Mouse (Mus musculus): ENCODE data around the gene Zfyve16. TPM values are rescaled to one million over a fixed set of nuclear protein-coding genes. Genes with fewer than 3 reads are reported as not detected.

Zfyve16 gene
- total and polyA plus RNA-seq, 3 experiments: 4.1 to 4.5 TPM; not detected in 1

GRCm38 (mm10) chr13:92469381-92469780, 61.3 kb downstream of the Zfyve16 start:
- H3K27me3 ChIP-seq (ENCODE audit: control insufficient read depth in 1 of 2, insufficient read depth in 2 of 2, low read length in 2 of 2): no peaks in the 10 kb centered on the region
- H3K27ac ChIP-seq (ENCODE audit: control insufficient read depth, low read depth, low read length): no peak overlapping the region
- no peaks in the 10 kb centered on the region for H3K9me3 ChIP-seq (replicated peaks; ENCODE audit: insufficient read depth, low read length)
- DNase-seq (ENCODE audit: low read depth, low spot score): no peak
- no peak overlapping the region for H3K4me3 ChIP-seq (ENCODE audit: control insufficient read depth in 1 of 2, insufficient read depth in 1 of 2, low read depth in 2 of 2, low read length in 2 of 2)
- H3K4me1 ChIP-seq (ENCODE audit: control insufficient read depth in 1 of 2, insufficient read depth in 2 of 2, low read length in 2 of 2): no peaks in the 10 kb centered on the region
- no peak for TF ChIP-seq POLR2AphosphoS2 (IDR thresholded peaks at IDR 0.05; ENCODE audit: low read length)
- no peak for TF ChIP-seq NRF1 (IDR thresholded peaks at IDR 0.05; ENCODE audit: insufficient read depth, low read depth, low read length, poor library complexity, severe bottlenecking)
- TF ChIP-seq GATA1 (IDR thresholded peaks at IDR 0.05; ENCODE audit: low read depth, low read length): no peak
- no peak for TF ChIP-seq POLR2A (IDR thresholded peaks at IDR 0.05; ENCODE audit: control insufficient read depth in 1 of 2, insufficient read depth in 1 of 2, low read depth in 1 of 2, low read length in 2 of 2, poor library complexity in 1 of 2)
- TF ChIP-seq ELF1 (IDR thresholded peaks at IDR 0.05; ENCODE audit: low read depth, low read length): no peak
- no peak for TF ChIP-seq SIN3A (IDR thresholded peaks at IDR 0.05; ENCODE audit: low read length)
- TF ChIP-seq KAT2A (conservative IDR thresholded peaks at IDR 0.05; ENCODE audit: low read depth, low read length): no peak
- no peak for TF ChIP-seq CHD1 (IDR thresholded peaks at IDR 0.05; ENCODE audit: low read depth, low read length)
- no peak for TF ChIP-seq TBP (IDR thresholded peaks at IDR 0.05; ENCODE audit: low read depth, low read length)
- H3K36me3 ChIP-seq (ENCODE audit: control insufficient read depth in 1 of 2, insufficient read depth in 2 of 2, low read length in 2 of 2): no peaks in the 10 kb centered on the region
- H3K9ac ChIP-seq (ENCODE audit: control insufficient read depth, low read depth, low read length, poor library complexity, severe bottlenecking): no peak overlapping the region
- no peaks in the 10 kb centered on the region for H3K79me2 ChIP-seq (ENCODE audit: control insufficient read depth, insufficient read depth, low read length, poor library complexity)

- TF ChIP-seq ZKSCAN1 (IDR thresholded peaks at IDR 0.05; ENCODE audit: low read depth, low read length) (no peak), GATA1 (IDR thresholded peaks at IDR 0.05; ENCODE audit: low read depth, low read length) (no peak), MEF2A (IDR thresholded peaks at IDR 0.05; ENCODE audit: extremely low read depth, insufficient replicate concordance, low read depth, low read length, poor library complexity, severe bottlenecking) (no peak), MAX (IDR thresholded peaks at IDR 0.05; ENCODE audit: low read length) (no peak), MAZ (IDR thresholded peaks at IDR 0.05; ENCODE audit: low read depth, low read length) (no peak), CHD1 (IDR thresholded peaks at IDR 0.05; ENCODE audit: low read depth, low read length) (no peak), USF2 (IDR thresholded peaks at IDR 0.05; ENCODE audit: borderline replicate concordance in 1 of 2, insufficient read depth in 1 of 2, low read depth in 1 of 2, low read length in 2 of 2) (no peak), TAL1 (IDR thresholded peaks at IDR 0.05; ENCODE audit: low read length) (no peak), POLR2AphosphoS2 (IDR thresholded peaks at IDR 0.05; ENCODE audit: low read length) (no peak), POLR2AphosphoS5 (IDR thresholded peaks at IDR 0.05; ENCODE audit: borderline replicate concordance, low read depth, low read length) (no peak), SIN3A (IDR thresholded peaks at IDR 0.05; ENCODE audit: low read length) (no peak), RCOR1 (IDR thresholded peaks at IDR 0.05; ENCODE audit: low read depth, low read length) (no peak), MYC (IDR thresholded peaks at IDR 0.05; ENCODE audit: low read depth, low read length) (no peak)
- Histone ChIP-seq H3K9ac (ENCODE audit: control insufficient read depth, low read depth, low read length, poor library complexity, severe bottlenecking) (no peak overlapping the region), H3K27ac (ENCODE audit: control insufficient read depth, low read depth, low read length) (no peak overlapping the region), H3K4me1 (ENCODE audit: control insufficient read depth in 1 of 2, insufficient read depth in 2 of 2, low read length in 2 of 2) (no peaks in the 10 kb centered on the region), H3K27me3 (ENCODE audit: control insufficient read depth in 1 of 2, insufficient read depth in 2 of 2, low read length in 2 of 2) (no peaks in the 10 kb centered on the region), H3K9me3 (replicated peaks; ENCODE audit: insufficient read depth, low read length) (no peaks in the 10 kb centered on the region), H3K4me3 (ENCODE audit: control insufficient read depth in 1 of 2, insufficient read depth in 1 of 2, low read depth in 2 of 2, low read length in 2 of 2) (no peak overlapping the region), H3K36me3 (ENCODE audit: control insufficient read depth in 1 of 2, insufficient read depth in 2 of 2, low read length in 2 of 2) (no peaks in the 10 kb centered on the region), H3K79me2 (ENCODE audit: control insufficient read depth, insufficient read depth, low read length, poor library complexity) (no peaks in the 10 kb centered on the region)
- DNase-seq (ENCODE audit: low read depth, low spot score): no peak
Measured at GRCm38 (mm10) chr13:92467891-92468290, 62.8 kb downstream of the Zfyve16 start.

All from MEL (cell line).